Comparison of ENCODE assay signal across 16 mouse cellular contexts in the genomic region with DNA sequence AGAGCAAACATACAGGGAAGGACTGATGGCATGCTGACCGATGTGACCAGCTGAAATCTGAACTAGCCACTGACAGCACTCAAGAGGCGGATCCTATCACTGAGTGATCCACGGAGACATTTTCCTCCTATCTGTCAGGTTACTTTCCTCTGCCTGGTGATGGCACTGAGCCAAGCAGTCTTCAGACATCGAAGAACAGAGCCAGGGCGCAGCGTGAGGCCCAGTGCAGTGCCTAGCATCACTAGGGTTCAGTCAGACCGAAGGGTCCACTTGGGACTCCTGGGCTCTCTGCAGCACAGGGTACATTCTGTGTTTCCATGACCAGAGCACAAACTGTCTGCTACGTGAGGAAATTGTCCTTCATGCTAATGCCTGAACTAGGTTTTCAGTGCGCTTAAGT. TPM values are rescaled to one million over a fixed set of nuclear protein-coding genes. Genes with fewer than 3 reads are reported as not detected.
DNase-seq lines count a peak whose midpoint lies in the region; TF ChIP-seq lines count a peak whose summit lies in the region.
"Had no signal": no experiment of that assay in that cellular context is flagged by ENCODE, and none has a peak within 500 bp of the region (broad histone marks: within the 10 kb centered on the region; RNA-seq: fewer than 3 reads in every experiment).

No protein-coding gene starts in this region.

- H3K9me3 ChIP-seq in heart, embryonic 10.5 days: no peaks in the 10 kb centered on the region
- H3K9me3 ChIP-seq: embryonic facial prominence, embryonic 13.5 days; hindbrain, embryonic 10.5 days had no signal

- 63% methylated on average over 9 of the region's 9 CpGs for WGBS in heart, embryonic 10.5 days

- H3K27me3 ChIP-seq in heart, embryonic 10.5 days (ENCODE audit: insufficient read depth, poor library complexity, severe bottlenecking): peaks cover 52% of the 10 kb centered on the region

- intact Hi-C loops in left cerebral cortex, postnatal 4 days (cut with DNase I): loop anchor here (5.0 to 10.0 kb wide), 3 partner anchors 115 to 465 kb away; a partner anchor contains a TSS
- intact Hi-C loops in left cerebral cortex, postnatal 25 days (cut with DNase I): loop anchor here (5.0 kb wide), 1 partner anchor 115 kb away; a partner anchor contains a TSS

- TF ChIP-seq POLR2A in brain, embryonic 14.5 days (IDR thresholded peaks at IDR 0.05; ENCODE audit: borderline replicate concordance, extremely low read depth, insufficient read depth, insufficient read length, poor library complexity, severe bottlenecking): no peak

- no peak overlapping the region for H3K4me3 ChIP-seq in heart, embryonic 10.5 days
- H3K4me3 ChIP-seq: embryonic facial prominence, embryonic 13.5 days; heart, adult 2 months; hindbrain, embryonic 10.5 days had no signal

- H3K36me3 ChIP-seq in heart, embryonic 10.5 days: no peaks in the 10 kb centered on the region
- H3K36me3 ChIP-seq: embryonic facial prominence, embryonic 13.5 days; hindbrain, embryonic 10.5 days had no signal

- peak; percentile 49 to 63 for DNase-seq in cerebellum, postnatal 14 days
- no peak for DNase-seq in cerebellum, adult 9-10 months
- DNase-seq in heart, embryonic 10.5 days (ENCODE audit: low spot score): peak; percentile 68
- no peak for DNase-seq in heart, adult 8-10 months (ENCODE audit: low spot score)
- peak; percentile 53 for DNase-seq in left cerebral cortex, postnatal 4 days
- no peak for DNase-seq in left cerebral cortex, postnatal 25 days (ENCODE audit: low spot score in 2 of 2)
- peak; percentile 40 for DNase-seq in brain, embryonic 14.5 days (ENCODE audit: low read depth)
- DNase-seq: adrenal gland, postnatal 10 days; cerebellum, adult 18-20 months; cerebellum, postnatal 36 days; gastrocnemius, postnatal 10 days; heart, postnatal 14 days had no signal

- TF ChIP-seq CTCF in brain, embryonic 14.5 days (IDR thresholded peaks at IDR 0.05; ENCODE audit: borderline replicate concordance, extremely low read depth, insufficient read depth, insufficient read length): no peak

- H3K4me1 ChIP-seq in heart, embryonic 10.5 days: peaks cover 20% of the 10 kb centered on the region

- no peak overlapping the region for H3K27ac ChIP-seq in heart, embryonic 10.5 days
- H3K27ac ChIP-seq: embryonic facial prominence, embryonic 13.5 days; heart, adult 2 months; hindbrain, embryonic 10.5 days; hindbrain, embryonic 14.5 days had no signal

RNA-seq across cellular contexts. Expression of a gene that starts 20.5 kb away (rescaled TPM):
- 3.4 and 3.9 TPM in 2 replicates for polyA plus RNA-seq in heart, embryonic 10.5 days (2016; fragmentation: Nextera tagmentation; extraction: Ambion mirVana)
- total RNA-seq in heart, adult 8-10 months (2022): 10 to 100 TPM; 10.7 to 18.6 (median 13.4) TPM
- total RNA-seq in left cerebral cortex, postnatal 4 days (2021): 100 to 1,000 TPM; 269 to 288 TPM
- total RNA-seq in left cerebral cortex, postnatal 25 days (2021): 10 to 100 TPM; 80.3 to 90.3 TPM
- polyA plus RNA-seq in brain, embryonic 14.5 days (2012; rRNA removed): 50.6 and 72.2 TPM in 2 replicates

Comparison
In these comparisons a context has a peak if more than half of its experiments do, and no peak if none do; other contexts are left out.
1. DNase-seq: peak in cerebellum, postnatal 14 days (2 of 2), heart, embryonic 10.5 days (single experiment), left cerebral cortex, postnatal 4 days (single experiment) and brain, embryonic 14.5 days (single experiment); none in cerebellum, adult 9-10 months (single experiment), heart, adult 8-10 months (single experiment) and left cerebral cortex, postnatal 25 days (0 of 2).
2. RNA of a gene that starts 20.5 kb away (total RNA-seq): 269 to 288 TPM in left cerebral cortex, postnatal 4 days and 80.3 to 90.3 TPM in left cerebral cortex, postnatal 25 days; 10.7 to 18.6 TPM in heart, adult 8-10 months; every median in the first group is over 4 times any median in the second.